Mouse (Mus musculus) forebrain, embryonic 12.5 days (tissue): ENCODE results near the gene Tppp3. TPM values are rescaled to one million over a fixed set of nuclear protein-coding genes. Genes with fewer than 3 reads are reported as not detected.

Experiments
- ATAC-seq: fragments of 200-750 bp; cut with Nextera tagmentation; 2 replicates; pipeline ENCODE4 v1.8.0; 2017; ENCODE audit warnings: moderate TSS enrichment; ENCODE audit not compliant: low FRiP score
- H3K27ac ChIP-seq: fragments of 300-500 bp; sonication (generic); 2 replicates; pipeline ENCODE4 v1.5.1; 2016; ENCODE audit warnings: mild to moderate bottlenecking
- H3K27me3 ChIP-seq: fragments of 300-500 bp; sonication (generic); 2 replicates; pipeline ENCODE4 v1.6.1; 2016; ENCODE audit warnings: mild to moderate bottlenecking
- H3K36me3 ChIP-seq: fragments of 300-500 bp; sonication (generic); replicated peaks from 2 replicates; pipeline ENCODE4 v1.6.1; 2016; ENCODE audit warnings: mild to moderate bottlenecking
- H3K4me1 ChIP-seq: fragments of 300-500 bp; sonication (generic); 2 replicates; pipeline ENCODE4 v1.6.1; 2016
- H3K4me2 ChIP-seq: fragments of 300-500 bp; sonication (generic); 2 replicates; pipeline ENCODE4 v1.6.1; 2016; ENCODE audit warnings: mild to moderate bottlenecking, moderate library complexity
- H3K4me3 ChIP-seq: fragments of 300-500 bp; sonication (generic); replicated peaks from 2 replicates; pipeline ENCODE4 v1.5.1; 2016; ENCODE audit warnings: mild to moderate bottlenecking
- H3K9ac ChIP-seq: fragments of 300-500 bp; sonication (generic); 2 replicates; pipeline ENCODE4 v1.6.1; 2016; ENCODE audit warnings: mild to moderate bottlenecking
- H3K9me3 ChIP-seq: fragments of 300-500 bp; sonication (generic); 2 replicates; pipeline ENCODE4 v1.6.1; 2016
- WGBS: fragments of 180-500 bp; shearing (Covaris S2); methylation state at CpG from one replicate; pipeline ENCODE4 v1.1.7; 2016; 5-methylcytosine and 5-hydroxymethylcytosine counted together
- polyA plus RNA-seq: library from polyadenylated mRNA; unstranded; fragments of >200 nt; fragmentation: Nextera tagmentation; extraction: Ambion mirVana; gene quantifications from 2 replicates; pipeline ENCODE4 v1.2.1, GENCODE M21; 2016

The Tppp3 gene
- polyA plus RNA-seq, 1 experiment from 2014 or later, result 41.3 TPM

GRCm38 (mm10) chr8:105506977-105507376, 35.7 kb upstream of the Tppp3 start:
- Histone ChIP-seq H3K9ac (no peak overlapping the region), H3K36me3 (no peaks in the 10 kb centered on the region), H3K27ac (no peak overlapping the region), H3K27me3 (no peaks in the 10 kb centered on the region), H3K4me3 (no peak overlapping the region), H3K4me1 (peaks cover 11% of the 10 kb centered on the region), H3K4me2 (no peak overlapping the region), H3K9me3 (no peaks in the 10 kb centered on the region)
- WGBS, result 79% methylated on average over 6 of the region's 6 CpGs
- ATAC-seq, result no peak

- H3K27me3 ChIP-seq, result no peaks in the 10 kb centered on the region
- H3K4me3 ChIP-seq, result no peak overlapping the region
- no peaks in the 10 kb centered on the region for H3K9me3 ChIP-seq
- no peak overlapping the region for H3K4me2 ChIP-seq
- H3K9ac ChIP-seq, result no peak overlapping the region
- peaks cover 11% of the 10 kb centered on the region for H3K4me1 ChIP-seq
- no peak overlapping the region for H3K27ac ChIP-seq
- no peaks in the 10 kb centered on the region for H3K36me3 ChIP-seq
- no peak for ATAC-seq
- WGBS, result 92% methylated on average over 3 of the region's 3 CpGs
Observed at GRCm38 (mm10) chr8:105504617-105505016, 33.3 kb upstream of the Tppp3 start.

- Histone ChIP-seq H3K9me3 (no peaks in the 10 kb centered on the region), H3K4me3 (no peak overlapping the region), H3K4me2 (no peak overlapping the region), H3K4me1 (peaks cover 22% of the 10 kb centered on the region), H3K27me3 (peaks cover 4% of the 10 kb centered on the region), H3K27ac (no peak overlapping the region), H3K36me3 (no peaks in the 10 kb centered on the region), H3K9ac (no peak overlapping the region)
- WGBS, result 74% methylated on average over 12 of the region's 12 CpGs
- ATAC-seq, result no peak
Observed at GRCm38 (mm10) chr8:105499787-105500186, 28.5 kb upstream of the Tppp3 start.

- Histone ChIP-seq H3K9me3 (no peaks in the 10 kb centered on the region), H3K4me1 (peaks cover 22% of the 10 kb centered on the region), H3K9ac (peak within 1 kb of the TSS; percentile 89), H3K4me3 (peak within 1 kb of the TSS; percentile 81), H3K4me2 (peak within 1 kb of the TSS; percentile 92), H3K27me3 (peaks cover 4% of the 10 kb centered on the region), H3K27ac (peak within 1 kb of the TSS; percentile 70), H3K36me3 (no peaks in the 10 kb centered on the region)
- ATAC-seq, result peak; percentile 94
- under 1% methylated on average over 68 of the region's 68 CpGs for WGBS
Observed at GRCm38 (mm10) chr8:105496439-105497180, 25.3 kb upstream of the Tppp3 start, which contains the start of gene Zdhhc1. Gene Zdhhc1, minus strand, starts transcription at chr8:105496902.

- 28% methylated on average over 17 of the region's 17 CpGs for WGBS
- ATAC-seq, result no peak
- Histone ChIP-seq H3K4me1 (peaks cover 22% of the 10 kb centered on the region), H3K36me3 (no peaks in the 10 kb centered on the region), H3K9me3 (no peaks in the 10 kb centered on the region), H3K4me2 (peak overlapping the region; percentile 92), H3K27ac (no peak overlapping the region), H3K27me3 (peaks cover 4% of the 10 kb centered on the region), H3K9ac (peak overlapping the region; percentile 89), H3K4me3 (peak overlapping the region; percentile 81)
Observed at GRCm38 (mm10) chr8:105495350-105496302, 24.3 kb upstream of the Tppp3 start.

- no peaks in the 10 kb centered on the region for H3K36me3 ChIP-seq
- H3K4me1 ChIP-seq, result peaks cover 22% of the 10 kb centered on the region
- no peak overlapping the region for H3K4me2 ChIP-seq
- H3K27me3 ChIP-seq, result peaks cover 4% of the 10 kb centered on the region
- ATAC-seq, result no peak
- H3K27ac ChIP-seq, result no peak overlapping the region
- no peak overlapping the region for H3K4me3 ChIP-seq
- 83% methylated on average over 3 of the region's 3 CpGs for WGBS
- H3K9ac ChIP-seq, result no peak overlapping the region
- H3K9me3 ChIP-seq, result no peaks in the 10 kb centered on the region
Observed at GRCm38 (mm10) chr8:105494566-105494965, 23.2 kb upstream of the Tppp3 start.

- no peak for ATAC-seq
- H3K9me3 ChIP-seq, result no peaks in the 10 kb centered on the region
- H3K4me3 ChIP-seq, result no peak overlapping the region
- no peak overlapping the region for H3K27ac ChIP-seq
- no peak overlapping the region for H3K9ac ChIP-seq
- no peaks in the 10 kb centered on the region for H3K27me3 ChIP-seq
- H3K4me1 ChIP-seq, result peaks cover 22% of the 10 kb centered on the region
- no peak overlapping the region for H3K4me2 ChIP-seq
- WGBS, result 61% methylated on average over 3 of the region's 3 CpGs
- H3K36me3 ChIP-seq, result no peaks in the 10 kb centered on the region
Observed at GRCm38 (mm10) chr8:105493495-105493894, 22.2 kb upstream of the Tppp3 start.

- H3K27ac ChIP-seq, result no peak overlapping the region
- no peak overlapping the region for H3K9ac ChIP-seq
- no peaks in the 10 kb centered on the region; the same call in 1 of the 2 replicates for H3K36me3 ChIP-seq
- no peaks in the 10 kb centered on the region for H3K9me3 ChIP-seq
- 0 out of 2 replicates have a peak, but pooled peaks cover 3% of the 10 kb centered on the region for H3K4me1 ChIP-seq
- no peaks in the 10 kb centered on the region for H3K27me3 ChIP-seq
- no peak for ATAC-seq
- no peak overlapping the region for H3K4me3 ChIP-seq
- no peak overlapping the region for H3K4me2 ChIP-seq
- 45% methylated on average over 1 of the region's 1 CpGs for WGBS
Observed at GRCm38 (mm10) chr8:105489281-105489680, 18.0 kb upstream of the Tppp3 start.

- Histone ChIP-seq H3K36me3 (no peaks in the 10 kb centered on the region; the same call in 1 of the 2 replicates), H3K4me1 (peaks cover 12% of the 10 kb centered on the region; the same call in 1 of the 2 replicates), H3K4me3 (no peak overlapping the region), H3K27ac (no peak overlapping the region), H3K9ac (no peak overlapping the region), H3K27me3 (no peaks in the 10 kb centered on the region), H3K4me2 (no peak overlapping the region), H3K9me3 (no peaks in the 10 kb centered on the region)
- 75% methylated on average over 3 of the region's 3 CpGs for WGBS
- ATAC-seq, result no peak
Observed at GRCm38 (mm10) chr8:105488082-105488481, 16.8 kb upstream of the Tppp3 start.

GRCm38 (mm10) chr8:105484392-105484791, 13.1 kb upstream of the Tppp3 start:
- WGBS, result 19% methylated on average over 2 of the region's 2 CpGs
- Histone ChIP-seq H3K9ac (no peak overlapping the region), H3K4me3 (no peak overlapping the region), H3K4me2 (no peak overlapping the region), H3K36me3 (no peaks in the 10 kb centered on the region; the same call in 1 of the 2 replicates), H3K9me3 (no peaks in the 10 kb centered on the region), H3K27ac (0 out of 2 replicates have a peak overlapping the region, but pooled peaks have one; percentile 32), H3K27me3 (no peaks in the 10 kb centered on the region), H3K4me1 (peaks cover 20% of the 10 kb centered on the region; the same call in 1 of the 2 replicates)
- 0 out of 2 replicates have a peak, but pooled peaks have one; percentile 35 for ATAC-seq

GRCm38 (mm10) chr8:105484030-105484368, 12.7 kb upstream of the Tppp3 start:
- Histone ChIP-seq H3K27me3 (no peaks in the 10 kb centered on the region), H3K4me1 (peaks cover 20% of the 10 kb centered on the region; the same call in 1 of the 2 replicates), H3K27ac (no peak overlapping the region), H3K36me3 (no peaks in the 10 kb centered on the region; the same call in 1 of the 2 replicates), H3K4me2 (no peak overlapping the region), H3K4me3 (no peak overlapping the region), H3K9ac (no peak overlapping the region), H3K9me3 (no peaks in the 10 kb centered on the region)
- 29% methylated on average over 3 of the region's 3 CpGs for WGBS
- ATAC-seq, result peak; percentile 9; the same call in 1 of the 2 replicates
